Mouse (Mus musculus) adrenal gland, adult (tissue): ENCODE measurements around the gene Ltb4r2.

ENCODE experiments used
- DNase-seq, 2 experiments: peaks; one replicate each; pipeline ENCODE4 v3.0.0; 2022 to 2023; ENCODE audit warnings: low spot score in 1 of 2; ENCODE audit not compliant: inconsistent age in 2 of 2

The Ltb4r2 gene

GRCm38 (mm10) chr14:55735758-55736157 is 25.5 kb upstream of the Ltb4r2 start:
- DNase-seq, result no peak

GRCm38 (mm10) chr14:55737086-55737687 is 24.0 kb upstream of the Ltb4r2 start:
- DNase-seq, result no peak

GRCm38 (mm10) chr14:55743711-55744110 is 17.5 kb upstream of the Ltb4r2 start:
- peak; percentile 86 to 96 for DNase-seq

GRCm38 (mm10) chr14:55745180-55745860 is 15.9 kb upstream of the Ltb4r2 start, which contains the start of the genes Dhrs1 and Nop9:
TSS of gene Dhrs1 (minus strand) at chr14:55745690.
TSS of gene Nop9 (plus strand) at chr14:55745693.
- DNase-seq, result peak; percentile 90 to 97

GRCm38 (mm10) chr14:55745861-55746237 is 15.4 kb upstream of the Ltb4r2 start:
- DNase-seq, result no peak

- DNase-seq, result no peak
These were observed 14.0 kb upstream of the Ltb4r2 start for GRCm38 (mm10) chr14:55747051-55747847.

GRCm38 (mm10) chr14:55757566-55757965 is 3.7 kb upstream of the Ltb4r2 start:
- DNase-seq, result no peak

- peak in 1 of 2 experiments; percentile 80 for DNase-seq
These were observed 2.9 kb upstream of the Ltb4r2 start, which contains the start of gene Cideb for GRCm38 (mm10) chr14:55758363-55758784. TSS of gene Cideb (minus strand) at chr14:55758458.

- peak; percentile 81 to 95 for DNase-seq
These were observed 1.1 kb upstream of the Ltb4r2 start for GRCm38 (mm10) chr14:55760156-55760555.

GRCm38 (mm10) chr14:55762001-55762821 is 983 bp downstream of the Ltb4r2 start:
- DNase-seq, result peak; percentile 39 to 80

GRCm38 (mm10) chr14:55763166-55763565 is 1.9 kb downstream of the Ltb4r2 start:
- DNase-seq, result no peak

GRCm38 (mm10) chr14:55765696-55766095 is 4.5 kb downstream of the Ltb4r2 start, which contains the start of gene Ltb4r1:
TSS of gene Ltb4r1 (plus strand) at chr14:55765962.
- no peak for DNase-seq

GRCm38 (mm10) chr14:55767519-55768414 is 6.5 kb downstream of the Ltb4r2 start:
- peak; percentile 57 to 84 for DNase-seq

GRCm38 (mm10) chr14:55768555-55768954 is 7.3 kb downstream of the Ltb4r2 start:
- peak in 1 of 2 experiments; percentile 86 for DNase-seq

- DNase-seq, result no peak
These were observed 8.0 kb downstream of the Ltb4r2 start for GRCm38 (mm10) chr14:55769087-55769703.

- DNase-seq, result peak; percentile 2 to 15
These were observed 15.5 kb downstream of the Ltb4r2 start for GRCm38 (mm10) chr14:55776711-55777110.

- DNase-seq, result peak; percentile 0 to 15
These were observed 15.9 kb downstream of the Ltb4r2 start for GRCm38 (mm10) chr14:55777176-55777575.

- peak; percentile 2 to 16 for DNase-seq
These were observed 16.6 kb downstream of the Ltb4r2 start for GRCm38 (mm10) chr14:55777806-55778205.

- DNase-seq, result peak; percentile 3 to 15
These were observed 17.5 kb downstream of the Ltb4r2 start for GRCm38 (mm10) chr14:55778686-55779085.
